Mouse (Mus musculus) kidney, adult 2 months (tissue): ENCODE results near the gene Glis2.

ENCODE experiments used
- CTCF ChIP-seq: fragments of 200-500 bp; conservative IDR thresholded peaks from 2 replicates; pipeline ENCODE4 v1.5.1; 2011; ENCODE audit warnings: low read depth, mild to moderate bottlenecking, control low read depth, low read length, moderate library complexity, mixed read lengths; ENCODE audit not compliant: insufficient read depth, insufficient read length
- POLR2A ChIP-seq: fragments of 200-500 bp; IDR thresholded peaks from one replicate; pipeline ENCODE4 v1.6.1; 2011; ENCODE audit warnings: low read depth, low read length, control low read depth

DNA sequence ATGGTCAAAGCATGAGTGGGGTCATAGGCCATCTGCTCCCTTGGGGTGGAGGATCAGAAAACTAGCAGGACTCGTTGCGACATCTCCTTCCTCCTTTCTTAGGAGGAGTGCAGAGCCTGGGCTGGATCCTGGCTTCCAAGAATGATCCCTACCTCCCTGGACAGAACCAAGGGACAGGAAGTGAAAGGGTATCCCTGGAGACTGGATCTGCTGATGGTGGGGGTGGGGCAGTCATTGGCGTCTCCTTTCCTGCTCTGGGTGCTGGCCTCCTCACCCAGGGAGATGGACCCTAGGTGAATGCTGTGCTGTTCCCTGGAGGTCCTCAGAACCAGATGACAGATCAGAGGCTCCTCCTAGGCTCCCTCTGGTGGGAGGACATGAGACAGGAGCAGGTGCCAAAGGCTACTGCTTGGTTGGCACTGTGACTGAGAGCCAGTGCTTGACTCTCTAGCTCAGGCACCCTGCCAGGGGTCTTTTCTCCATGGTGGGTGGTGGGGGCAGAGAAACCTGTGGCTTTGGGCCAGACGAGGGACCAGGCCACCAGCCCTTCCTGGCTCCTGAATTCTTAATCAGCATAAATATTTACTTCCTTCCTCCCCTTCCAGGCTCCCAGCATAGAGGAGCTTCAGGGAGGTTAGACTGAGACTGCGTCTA, 12.0 kb downstream of the Glis2 start:
- TF ChIP-seq CTCF (peak; percentile 58), POLR2A (no peak)
